Mouse (Mus musculus) spleen, embryonic (tissue): ENCODE measurements around the gene Ttll4.

Experiments
- CTCF ChIA-PET: fragments of 350-600 bp; sonication (Branson Sonifier 250); formaldehyde crosslinking; loops from one replicate; lab custom pipeline; 2022; lab: Charles Lee

Ttll4 gene

DNA sequence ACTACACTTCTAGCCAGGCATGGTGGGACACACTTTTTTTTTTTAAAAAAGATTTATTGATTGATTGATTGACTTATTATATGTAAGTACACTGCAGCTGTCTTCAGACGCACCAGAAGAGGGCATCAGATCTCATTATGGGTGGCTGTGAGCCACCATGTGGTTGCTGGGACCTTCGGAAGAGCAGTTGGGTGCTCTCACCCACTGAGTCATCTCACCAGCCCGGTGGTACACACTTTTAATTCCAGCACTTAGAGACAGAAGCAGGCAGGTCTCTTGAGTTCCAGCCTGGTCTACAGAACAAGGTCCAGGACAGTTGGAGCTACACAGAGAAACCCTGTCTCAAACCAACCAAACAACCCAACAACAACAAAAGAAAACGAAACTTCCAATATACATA, 50.5 kb downstream of the Ttll4 start:
- CTCF ChIA-PET = no interaction called here

DNA sequence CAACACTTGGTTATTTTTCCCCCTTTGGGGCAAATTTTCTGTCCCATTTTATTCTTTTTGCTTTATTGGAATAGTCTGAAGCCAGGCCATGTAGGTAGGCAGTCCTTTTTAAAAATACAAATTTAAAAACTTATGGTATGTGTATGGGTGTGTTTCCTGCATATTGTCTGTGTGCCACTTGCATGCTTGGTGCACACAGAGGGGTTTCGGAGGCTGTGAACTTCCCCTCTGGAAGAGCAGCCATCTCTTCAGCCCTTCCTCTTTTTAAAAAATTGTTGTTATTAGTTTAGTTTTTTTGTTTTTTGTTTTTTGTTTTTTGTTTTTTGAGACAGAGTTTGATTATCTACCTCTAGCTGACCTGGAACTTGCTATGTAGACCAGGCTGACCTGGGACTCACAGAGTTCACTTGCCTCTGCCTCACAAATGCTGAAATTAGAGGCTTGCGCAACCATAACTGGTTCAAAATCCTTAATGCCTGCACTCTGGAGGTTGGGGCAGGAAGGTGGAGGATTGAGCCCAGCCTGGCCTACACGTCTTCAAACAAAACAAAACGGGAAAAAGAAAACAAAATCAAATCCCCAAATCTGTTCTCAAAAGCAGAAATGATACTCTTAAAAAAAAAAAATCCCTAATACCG, 51.0 kb downstream of the Ttll4 start:
- CTCF ChIA-PET = no interaction called here

DNA sequence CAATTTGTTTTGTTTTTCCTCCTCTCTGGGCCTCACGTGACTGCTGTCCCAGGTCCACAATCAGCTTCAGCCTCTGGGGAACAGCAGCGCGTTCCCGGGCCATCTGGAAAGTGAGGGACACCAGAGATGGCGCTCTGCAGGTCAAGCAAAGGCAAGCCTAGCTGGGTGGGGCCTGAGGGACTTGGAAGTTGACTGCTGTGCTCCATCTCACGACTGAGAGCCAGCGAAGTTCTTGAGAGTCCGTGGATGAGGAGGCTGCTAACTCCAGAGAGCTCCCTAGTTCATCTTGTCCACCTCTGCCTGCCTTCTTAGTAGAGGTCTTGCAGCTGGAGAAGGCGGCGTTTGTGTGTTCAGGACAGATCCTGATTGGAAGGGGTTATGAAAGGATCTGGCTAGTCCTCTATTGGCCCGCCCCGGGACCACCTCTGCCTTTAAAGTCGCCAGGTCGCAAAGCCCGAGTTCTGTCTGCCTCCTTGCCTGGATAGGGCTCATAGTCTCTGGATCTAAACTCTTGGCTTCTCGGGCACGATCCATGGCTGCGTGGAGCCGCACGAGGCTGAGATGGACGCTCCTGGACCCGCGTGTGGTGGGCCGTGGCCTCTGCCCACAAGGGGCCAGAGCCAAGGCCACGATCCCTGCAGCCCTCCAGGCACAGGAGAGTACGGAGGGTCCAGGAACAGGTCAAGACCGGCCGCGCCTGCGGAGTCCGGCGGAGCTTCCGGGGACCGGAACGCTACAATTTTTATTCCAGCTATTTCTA, 51.7 kb downstream of the Ttll4 start, which contains the start of gene Cyp27a1:
TSS of gene Cyp27a1 (plus strand) at position 476 of the 760 bp plus-strand sequence.
- CTCF ChIA-PET = interaction anchor here (0.6 kb wide), 1 partner anchor 97 kb away, joined by 3 read pairs; no protein-coding TSS in a partner anchor

DNA sequence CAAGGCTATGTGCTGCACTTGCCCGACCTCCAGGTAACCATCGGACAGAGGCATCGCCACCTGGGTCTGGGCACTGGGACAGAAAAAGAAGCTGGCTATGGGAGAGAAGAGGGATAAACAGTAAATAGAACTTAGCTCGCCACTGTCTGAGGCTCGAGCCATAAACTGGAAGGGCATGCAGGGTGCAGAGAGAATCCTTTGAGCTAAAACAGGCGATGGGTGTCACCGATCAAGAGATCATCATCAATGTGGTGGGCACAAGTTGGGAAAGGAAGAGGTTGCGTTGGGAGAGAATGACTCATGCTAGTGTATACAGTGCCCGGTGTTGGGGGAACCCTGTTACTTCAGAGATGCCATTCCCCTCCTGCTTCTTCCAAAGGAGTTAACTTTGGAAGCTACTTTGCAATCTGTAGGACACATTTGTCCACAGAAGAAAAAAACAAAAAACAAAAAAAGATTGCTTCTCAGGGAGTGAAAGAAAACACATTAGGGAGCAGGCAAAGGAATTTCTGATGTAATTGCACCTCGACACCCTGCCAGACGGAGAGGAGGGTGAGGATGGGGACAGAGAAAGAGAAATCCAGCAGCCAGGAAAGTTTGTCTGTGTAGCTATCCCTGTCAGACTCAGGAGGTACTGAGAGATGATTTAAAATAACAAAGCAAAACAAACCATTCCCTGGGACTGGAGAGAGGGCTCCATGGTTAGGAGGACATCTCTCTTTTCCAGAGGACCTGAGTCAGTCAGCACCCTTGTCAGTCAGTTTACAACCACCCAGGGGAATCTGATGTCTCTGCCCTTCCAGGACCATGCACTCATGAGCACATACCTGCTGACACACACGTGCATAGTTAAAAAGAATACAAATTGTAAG, 52.5 kb downstream of the Ttll4 start:
- CTCF ChIA-PET = interaction anchor here (0.6 to 0.9 kb wide), 2 partner anchors 92 to 96 kb away, joined by 3 read pairs; no protein-coding TSS in a partner anchor

DNA sequence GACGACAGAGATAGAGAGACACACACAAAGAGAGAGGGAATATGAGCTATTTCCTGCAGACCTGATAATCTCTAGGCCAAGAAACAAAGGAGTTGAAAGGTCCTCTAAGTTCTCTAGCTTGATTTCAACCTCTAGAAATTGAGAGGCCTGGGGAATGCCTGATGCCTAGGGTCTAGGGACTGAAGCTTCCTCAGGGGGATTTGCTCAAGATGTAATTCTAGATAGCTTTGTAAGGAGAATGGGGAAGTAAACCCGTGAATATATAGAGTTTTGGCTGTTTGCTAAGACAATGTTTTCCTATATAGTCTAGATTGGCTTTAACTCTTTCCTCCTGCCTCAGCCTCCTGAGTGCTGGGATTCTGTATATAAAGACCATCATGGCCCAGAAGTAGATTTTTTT, 53.4 kb downstream of the Ttll4 start:
- CTCF ChIA-PET = interaction anchor here (0.9 kb wide), 1 partner anchor 91 kb away, joined by 3 read pairs; no protein-coding TSS in a partner anchor

GRCm38 (mm10) chr1:74715468-74715867, 53.9 kb downstream of the Ttll4 start:
- CTCF ChIA-PET = interaction anchor here (0.9 kb wide), 1 partner anchor 91 kb away, joined by 3 read pairs; no protein-coding TSS in a partner anchor

GRCm38 (mm10) chr1:74715886-74716285, 54.3 kb downstream of the Ttll4 start:
- CTCF ChIA-PET = no interaction called here

GRCm38 (mm10) chr1:74718113-74718512, 56.6 kb downstream of the Ttll4 start:
- CTCF ChIA-PET = no interaction called here

DNA sequence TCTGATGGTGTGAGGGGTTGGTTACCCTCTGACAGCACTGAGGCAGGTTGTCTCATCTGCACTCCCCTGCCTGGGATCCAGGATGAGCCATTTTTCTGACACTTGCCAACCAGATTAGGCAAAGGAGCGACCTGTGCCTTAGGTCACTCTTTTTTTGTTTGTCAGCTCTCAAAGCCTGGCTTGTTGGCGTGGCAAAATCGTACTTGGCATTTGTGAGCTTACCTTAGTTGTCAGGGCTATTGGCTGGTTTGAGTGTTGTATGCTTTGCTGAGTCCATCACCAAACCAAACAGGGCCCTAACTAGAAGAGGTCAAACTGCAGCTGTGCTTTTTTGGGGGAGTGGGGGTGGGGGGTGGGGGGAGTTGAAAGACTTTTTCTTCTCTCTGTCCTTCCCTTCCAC, 57.7 kb downstream of the Ttll4 start:
- CTCF ChIA-PET = no interaction called here

GRCm38 (mm10) chr1:74721657-74722056, 60.1 kb downstream of the Ttll4 start:
- CTCF ChIA-PET = interaction anchor here (0.7 kb wide), 1 partner anchor 78 kb away, joined by 3 read pairs; no protein-coding TSS in a partner anchor

- CTCF ChIA-PET = no interaction called here
Measured at GRCm38 (mm10) chr1:74723748-74724147, 62.2 kb downstream of the Ttll4 start.

DNA sequence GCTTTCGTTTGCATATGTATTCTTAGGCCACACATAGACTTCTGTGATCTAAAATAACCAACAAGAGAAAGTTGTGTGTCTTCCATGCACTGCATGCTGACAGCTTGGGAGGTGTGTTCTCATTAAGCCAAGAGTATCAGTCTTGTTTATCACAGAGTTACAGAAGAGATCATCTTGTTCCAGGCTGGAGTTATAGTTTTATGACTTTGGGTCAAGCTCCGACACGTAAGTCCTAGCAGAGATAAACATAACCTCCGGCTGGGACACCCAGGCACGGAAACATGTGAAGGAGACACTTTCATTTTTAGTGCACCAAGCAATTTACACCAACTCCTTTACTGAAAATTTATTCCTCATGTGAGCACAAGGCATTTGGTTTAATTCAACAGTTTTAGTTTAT, 64.6 kb downstream of the Ttll4 start:
- CTCF ChIA-PET = no interaction called here

DNA sequence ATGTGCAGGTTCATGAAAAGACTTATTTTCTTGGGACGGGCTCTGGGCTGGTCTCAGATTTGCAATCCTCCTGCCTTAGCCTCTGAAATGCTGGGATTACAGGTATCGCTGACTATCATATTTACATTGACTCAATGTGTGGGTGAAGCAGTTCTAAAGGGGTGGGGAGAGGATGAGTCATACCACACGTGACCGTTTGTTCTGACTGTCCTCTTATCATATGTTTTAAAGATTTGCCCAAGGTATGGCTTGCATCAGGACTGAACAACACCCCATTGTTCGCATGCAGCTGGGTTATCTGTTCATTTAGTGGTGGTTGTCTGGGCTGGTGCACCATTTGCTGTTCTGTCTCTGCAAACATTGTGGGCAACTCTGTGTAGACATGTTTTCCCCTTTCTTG, 65.1 kb downstream of the Ttll4 start:
- CTCF ChIA-PET = no interaction called here

GRCm38 (mm10) chr1:74728446-74728845, 66.9 kb downstream of the Ttll4 start:
- CTCF ChIA-PET = no interaction called here

DNA sequence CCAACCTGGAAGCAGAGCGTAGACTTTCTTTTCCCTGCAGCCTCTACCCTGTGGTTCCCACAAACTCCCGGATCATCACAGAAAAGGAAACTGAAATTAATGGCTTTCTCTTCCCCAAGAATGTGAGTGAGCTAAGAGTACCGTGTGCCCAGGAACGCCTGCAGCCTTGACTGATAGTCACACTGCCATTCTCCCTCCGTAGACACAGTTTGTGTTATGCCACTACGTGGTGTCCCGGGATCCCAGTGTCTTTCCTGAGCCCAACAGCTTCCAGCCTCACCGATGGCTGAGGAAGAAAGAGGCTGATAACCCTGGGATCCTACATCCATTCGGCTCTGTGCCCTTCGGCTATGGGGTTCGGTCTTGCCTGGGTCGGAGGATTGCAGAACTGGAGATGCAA, 75.4 kb downstream of the Ttll4 start:
- CTCF ChIA-PET = no interaction called here

GRCm38 (mm10) chr1:74737500-74737899, 76.0 kb downstream of the Ttll4 start:
- CTCF ChIA-PET = no interaction called here

GRCm38 (mm10) chr1:74740846-74741245, 79.3 kb downstream of the Ttll4 start:
- CTCF ChIA-PET = no interaction called here

DNA sequence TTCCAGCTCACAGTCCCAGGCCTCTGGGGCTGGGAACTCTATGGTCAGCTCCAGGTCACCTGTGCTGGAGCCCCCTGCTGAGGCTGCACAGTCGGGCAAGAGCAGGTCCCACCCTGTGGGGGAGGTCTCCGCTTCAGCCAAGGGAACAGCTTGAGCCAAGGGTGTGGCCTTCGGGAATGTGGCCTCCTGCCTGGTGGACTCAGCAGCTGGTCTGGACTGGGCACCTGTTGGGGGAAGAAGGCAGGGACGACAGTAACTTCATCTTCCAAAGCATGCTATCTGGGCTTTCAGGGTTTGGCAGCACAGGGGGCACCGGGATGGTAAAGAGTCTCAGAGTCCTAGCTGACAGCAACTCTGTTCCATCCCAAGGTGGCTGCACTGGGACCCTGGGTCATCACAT, 85.8 kb downstream of the Ttll4 start:
- CTCF ChIA-PET = interaction anchor here (0.5 kb wide), 1 partner anchor 26 kb away, joined by 3 read pairs; no protein-coding TSS in a partner anchor

GRCm38 (mm10) chr1:74748643-74749271, 87.2 kb downstream of the Ttll4 start, which contains the start of gene Prkag3:
TSS of gene Prkag3 (minus strand) at chr1:74749221.
- CTCF ChIA-PET = no interaction called here

GRCm38 (mm10) chr1:74749301-74749700, 87.8 kb downstream of the Ttll4 start:
- CTCF ChIA-PET = no interaction called here

GRCm38 (mm10) chr1:74750683-74751082, 89.1 kb downstream of the Ttll4 start:
- CTCF ChIA-PET = no interaction called here
